Mouse (Mus musculus): ENCODE data around the gene Sema6d.

GRCm38 (mm10) chr2:124495751-124496150 lies 406.0 kb downstream of the Sema6d start:
- TF ChIP-seq CTCF (IDR thresholded peaks at IDR 0.05; ENCODE audit: low read depth, low read length) (no peak), POLR2A (IDR thresholded peaks at IDR 0.05; ENCODE audit: insufficient read depth, low read length) (no peak)

All from ES-Bruce4 (cell line).